Mouse (Mus musculus): ENCODE measurements at regions not wholly inside any gene's neighbourhood (a gene's known extent, or its start where the extent isn't known, plus 50 kb on each side); places are given as distances from the start of the nearest gene placed in this dataset.
A peak's percentile ranks its signal among the peaks of the same experiment; 100 is the strongest.

DNA sequence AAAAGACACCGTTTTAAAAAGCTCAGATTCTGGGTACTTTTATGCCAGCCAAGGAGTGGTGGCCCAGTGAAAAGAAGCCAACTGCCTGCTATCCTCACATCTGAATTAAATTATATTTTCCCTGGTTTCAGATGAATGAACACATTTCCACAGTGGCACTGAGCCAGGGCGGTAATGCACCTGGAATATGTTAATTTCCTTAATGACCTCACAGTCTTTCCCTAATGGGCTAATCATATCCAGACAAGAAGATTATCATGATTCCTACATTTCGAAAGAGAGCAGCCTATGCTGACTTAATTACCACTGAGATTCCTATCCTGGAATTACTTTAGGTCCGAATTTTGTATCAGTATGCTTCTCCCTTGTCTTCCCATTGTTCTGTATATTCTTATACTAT is 454.3 kb upstream of the Intu start:
- no peak for DNase-seq

DNA sequence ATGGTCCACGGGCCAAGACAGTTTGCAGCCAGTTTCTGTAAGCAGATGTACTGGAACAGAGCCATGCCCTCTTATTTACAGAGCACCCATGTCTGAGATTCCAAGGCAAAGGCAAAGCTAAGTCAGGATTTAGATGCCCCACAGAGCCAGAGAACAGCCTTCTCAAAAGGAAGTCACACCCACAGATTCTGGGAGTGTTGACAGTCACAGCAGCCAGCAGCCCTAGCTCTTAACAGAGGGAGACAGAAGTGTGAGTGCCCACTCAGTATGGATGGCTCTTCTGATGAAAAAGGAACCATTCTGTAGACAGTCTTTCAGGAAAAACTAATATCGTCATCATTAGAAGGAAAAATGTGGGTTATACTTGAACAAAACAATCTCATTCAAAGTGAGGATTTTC is 446.0 kb upstream of the Intu start:
- no peak for DNase-seq

DNA sequence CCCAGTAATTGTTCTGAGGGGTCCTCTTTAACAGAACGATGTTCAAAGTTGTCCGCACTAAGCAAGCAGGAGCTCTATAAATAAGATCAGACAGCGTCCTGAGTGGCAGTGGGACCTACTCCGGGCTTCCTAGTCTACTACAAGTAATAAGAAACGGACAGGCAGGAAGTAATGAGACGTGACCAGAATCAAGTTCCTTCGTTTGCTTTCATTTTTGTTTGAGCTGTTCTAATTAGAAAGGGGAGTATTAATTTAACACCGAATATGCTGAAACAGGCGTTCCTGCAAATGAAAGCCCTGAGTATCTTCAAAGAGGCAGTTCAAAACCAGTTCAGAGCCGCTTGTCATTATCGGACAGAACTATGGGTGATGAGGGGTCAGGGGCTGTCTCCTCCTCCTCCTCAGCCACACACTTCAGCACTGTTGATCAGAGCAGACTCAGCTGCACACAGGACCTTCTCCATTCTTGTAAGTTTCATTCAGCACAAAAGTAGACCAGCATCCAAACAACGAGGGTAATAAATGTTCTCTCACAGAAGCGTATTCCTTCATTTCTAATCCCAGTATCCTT is 439.2 kb upstream of the Intu start:
- DNase-seq = no peak

GRCm38 (mm10) chr3:40092765-40093368 is 438.2 kb upstream of the Intu start:
- DNase-seq = no peak

DNA sequence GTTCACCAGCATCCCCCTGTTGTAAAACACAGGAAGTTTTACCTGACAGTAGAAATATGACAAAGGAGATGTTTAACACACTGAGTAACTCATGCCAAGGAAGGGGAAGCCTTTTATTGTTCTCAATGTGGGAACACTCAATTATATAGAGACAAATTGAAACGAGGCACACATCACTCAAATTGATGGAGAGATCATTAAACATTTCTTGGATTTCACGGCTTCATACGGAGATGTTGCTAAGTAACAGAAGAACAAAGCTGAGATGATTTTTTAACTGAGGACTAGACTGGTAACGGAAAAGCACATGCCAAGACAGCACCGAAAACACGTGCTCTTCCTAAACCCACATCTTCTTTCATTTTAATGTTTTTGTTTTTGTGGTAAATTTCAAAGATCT is 437.0 kb upstream of the Intu start:
- DNase-seq = no peak

- no peak for DNase-seq
Observed at GRCm38 (mm10) chr3:40094701-40095100, 436.4 kb upstream of the Intu start.

GRCm38 (mm10) chr3:40102698-40103097 is 428.4 kb upstream of the Intu start:
- DNase-seq = no peak

DNA sequence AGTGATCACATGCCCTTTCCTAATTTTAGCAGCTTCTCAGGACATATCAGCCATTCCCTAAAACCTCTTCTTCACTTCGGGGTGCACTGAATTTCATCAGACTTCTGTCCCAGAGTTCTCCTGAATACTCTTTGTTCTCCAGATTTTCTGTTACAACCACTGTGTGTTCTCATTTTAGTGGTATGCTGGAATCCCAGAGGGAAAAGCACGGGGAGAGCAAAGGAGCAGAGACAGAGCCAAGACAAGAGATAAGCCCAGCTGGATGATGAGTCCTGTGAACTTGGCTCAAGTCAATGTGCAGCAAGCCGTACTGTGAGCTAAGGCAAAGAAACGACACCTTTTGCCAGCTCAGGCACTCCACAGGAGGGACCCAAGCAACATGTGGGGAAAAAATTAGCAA is 416.3 kb upstream of the Intu start:
- DNase-seq = peak; percentile 43 to 58

- no peak for DNase-seq
Observed at GRCm38 (mm10) chr3:40118551-40118950, 412.5 kb upstream of the Intu start.

- no peak for DNase-seq
Observed at GRCm38 (mm10) chr3:40119462-40119861, 411.6 kb upstream of the Intu start.

- DNase-seq = peak; percentile 16 to 23
Observed at GRCm38 (mm10) chr3:40120298-40120875, 410.7 kb upstream of the Intu start.

GRCm38 (mm10) chr3:40123558-40124236 is 407.4 kb upstream of the Intu start:
- DNase-seq = no peak

DNA sequence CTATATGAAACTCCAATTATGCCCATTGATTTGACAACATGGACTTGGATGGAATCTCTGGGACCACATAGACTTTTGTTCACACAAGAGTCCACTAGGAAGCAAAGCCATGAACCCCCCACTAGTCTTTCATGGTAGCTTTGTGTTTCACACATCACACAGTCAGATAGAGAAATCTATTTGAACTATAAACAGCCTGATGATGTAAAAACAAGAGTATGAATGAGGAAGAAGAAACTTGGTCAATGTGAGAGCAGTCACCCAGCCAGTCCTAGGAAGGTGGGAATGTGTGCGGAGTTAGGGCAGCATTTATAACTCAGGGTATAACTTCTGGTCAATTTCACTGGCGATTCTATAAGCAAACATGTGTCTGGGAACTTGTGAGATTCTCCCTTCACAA is 404.2 kb upstream of the Intu start:
- DNase-seq = no peak

- no peak for DNase-seq
Observed at GRCm38 (mm10) chr3:40130858-40131584, 400.1 kb upstream of the Intu start.

DNA sequence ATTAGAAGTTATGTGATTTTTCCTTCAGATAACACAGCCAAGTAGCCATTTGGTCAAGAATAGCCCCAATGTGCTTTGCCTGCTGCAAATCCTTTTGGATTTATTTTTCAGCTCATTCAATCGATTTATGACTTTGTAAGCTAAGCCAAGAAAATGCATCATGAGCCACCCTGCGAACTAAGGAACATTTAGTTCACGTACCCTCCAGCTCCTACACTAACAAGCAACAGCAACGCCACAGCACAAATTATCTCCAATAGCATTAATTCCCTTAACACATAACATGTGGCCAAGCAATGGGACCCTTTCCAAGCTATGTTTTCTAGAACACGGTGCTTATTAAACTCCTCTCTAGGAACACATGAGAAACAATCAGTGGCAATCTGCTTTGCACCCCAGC is 392.4 kb upstream of the Intu start:
- DNase-seq = no peak

DNA sequence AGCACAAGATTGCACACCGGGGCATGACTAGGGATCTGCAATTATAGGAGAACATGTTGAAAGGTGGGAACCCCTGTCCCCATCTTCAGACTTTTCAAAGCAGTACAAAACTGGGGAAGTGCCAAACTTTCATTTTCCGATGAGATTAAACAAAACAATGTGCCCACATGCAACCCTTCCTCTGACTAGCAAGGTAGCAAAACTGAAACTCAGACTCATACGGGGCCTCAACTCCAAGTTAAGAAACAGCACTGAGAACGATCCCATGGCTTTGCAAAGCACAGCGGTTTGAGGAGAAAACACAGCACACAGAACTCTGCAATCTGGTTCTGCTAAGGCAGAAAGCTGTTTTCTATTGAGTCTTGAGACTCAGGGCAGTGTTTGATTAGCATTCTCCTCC is 388.9 kb upstream of the Intu start:
- no peak for DNase-seq

DNA sequence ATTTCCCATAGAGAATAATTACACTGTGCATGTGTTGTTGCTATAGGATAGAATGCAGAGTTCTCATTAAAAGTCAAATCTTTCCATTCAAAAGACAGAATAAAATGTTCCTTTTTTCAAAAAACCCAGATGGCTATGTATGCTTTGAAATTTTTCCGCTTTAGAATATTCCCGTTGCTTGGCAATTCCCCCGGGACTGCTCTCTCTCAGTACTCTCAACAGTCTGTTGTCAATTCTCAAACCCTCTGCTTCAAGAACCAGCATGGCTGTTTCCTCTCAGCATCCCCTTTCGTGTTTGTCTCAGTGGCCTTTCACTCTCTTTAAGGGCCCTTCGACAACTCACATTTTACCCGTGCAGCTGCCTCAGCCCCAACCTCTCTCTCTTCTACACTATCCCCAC is 372.5 kb upstream of the Intu start:
- DNase-seq = no peak

DNA sequence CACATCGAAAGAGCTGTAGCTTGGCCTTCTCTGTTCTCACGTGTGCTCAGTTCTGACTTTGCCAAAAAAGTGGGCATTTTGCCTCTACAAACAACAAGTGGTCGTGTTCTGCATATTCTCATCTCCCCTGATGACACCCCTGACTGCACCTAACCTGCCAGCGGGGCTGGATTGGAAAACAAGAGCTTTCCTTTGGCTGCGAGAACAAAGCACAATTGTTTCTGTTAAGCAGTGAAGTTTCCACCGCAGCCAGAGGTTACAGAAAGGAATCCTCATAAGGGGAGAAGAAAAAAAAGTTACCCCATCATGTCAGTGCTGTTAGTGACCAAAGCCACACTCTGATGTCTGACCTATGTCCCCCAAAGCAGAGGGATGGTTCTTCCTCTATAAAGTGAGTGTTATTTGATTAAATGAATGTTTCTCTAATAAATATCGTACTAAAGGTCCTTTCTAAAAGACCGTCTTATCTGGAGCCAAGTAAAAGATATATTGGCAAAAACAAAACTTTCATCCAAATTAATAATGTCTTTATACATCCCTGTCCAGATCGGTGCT is 371.4 kb upstream of the Intu start:
- no peak for DNase-seq

- DNase-seq = no peak
Observed at GRCm38 (mm10) chr3:40164181-40164580, 366.9 kb upstream of the Intu start.

DNA sequence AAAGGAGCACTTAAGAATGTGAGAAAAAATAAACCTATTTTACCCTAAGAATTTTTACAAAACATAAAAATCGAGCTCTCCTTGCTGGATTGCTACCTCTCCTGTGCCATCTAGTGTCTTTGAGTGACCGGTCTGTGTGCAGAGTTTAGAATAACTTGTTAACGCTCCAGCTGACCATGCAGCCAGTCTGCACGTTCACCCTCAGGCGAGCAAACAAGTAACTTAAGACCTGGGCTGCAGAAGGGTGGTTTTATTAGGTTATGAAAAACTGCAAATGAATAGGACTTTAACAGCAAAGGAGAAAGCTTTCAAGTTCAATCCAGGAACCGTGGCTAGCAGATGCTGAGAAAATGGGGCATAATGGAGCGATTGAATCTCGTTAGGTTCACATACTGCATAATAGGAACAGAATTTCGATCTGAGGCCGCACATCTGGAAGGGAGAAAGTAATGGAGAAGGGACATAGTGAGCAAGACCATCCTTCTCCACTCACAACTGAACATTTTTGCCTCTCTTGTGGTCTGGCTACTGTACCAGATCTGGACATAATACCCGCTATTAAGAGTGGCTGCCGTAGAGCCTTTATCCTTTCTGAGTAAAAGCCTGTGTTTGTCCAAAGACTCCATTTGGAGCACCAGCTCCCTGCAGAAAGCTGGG is 363.0 kb upstream of the Intu start:
- DNase-seq = no peak

DNA sequence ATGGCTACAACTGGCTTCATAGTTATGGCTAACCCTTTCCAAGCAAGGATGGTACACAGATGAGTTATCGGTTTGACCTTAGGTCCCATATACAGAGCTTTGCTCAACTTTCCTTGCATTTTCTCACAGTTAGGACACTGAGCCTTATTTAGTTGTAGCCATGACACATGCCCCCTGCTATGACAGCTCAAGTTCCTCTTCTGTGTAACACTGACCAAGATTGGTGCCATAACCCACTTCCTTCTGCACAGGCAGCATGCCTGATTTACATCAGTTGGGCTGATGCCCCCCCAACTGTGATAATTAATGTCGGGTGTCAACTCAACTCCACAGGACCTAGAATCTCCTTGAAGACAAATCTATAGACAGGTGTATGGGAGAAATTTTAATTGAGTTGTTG is 361.5 kb upstream of the Intu start:
- DNase-seq = no peak

GRCm38 (mm10) chr3:40179726-40180317 is 351.3 kb upstream of the Intu start:
- DNase-seq = no peak

Data from heart, adult 18-20 months (tissue).